Mouse (Mus musculus) ES-Bruce4 (cell line): ENCODE measurements at regions not wholly inside any gene's neighbourhood (a gene's known extent, or its start where the extent isn't known, plus 50 kb on each side); places are given as distances from the start of the nearest gene placed in this dataset.

Experiments
- CTCF ChIP-seq: IDR thresholded peaks from one replicate; pipeline ENCODE4 v1.8.1; 2011; ENCODE audit warnings: low read depth, low read length
- EP300 ChIP-seq: IDR thresholded peaks from 2 replicates; pipeline ENCODE4 v1.6.1; 2011; ENCODE audit warnings: low read depth, low read length; ENCODE audit not compliant: insufficient read depth
- POLR2A ChIP-seq: IDR thresholded peaks from one replicate; pipeline ENCODE4 v1.8.1; 2011; ENCODE audit warnings: low read length; ENCODE audit not compliant: insufficient read depth

GRCm38 (mm10) chr11:14169478-14169877 lies 429.6 kb upstream of the Pom121l12 start:
- TF ChIP-seq CTCF (no peak), POLR2A (no peak), EP300 (no peak)
